Mouse (Mus musculus): ENCODE results near the gene Fam214b. TPM values are rescaled to one million over a fixed set of nuclear protein-coding genes. Genes with fewer than 3 reads are reported as not detected.

Fam214b gene
- polyA plus RNA-seq, 1 experiment from 2014 or later = 17.2 TPM

DNA sequence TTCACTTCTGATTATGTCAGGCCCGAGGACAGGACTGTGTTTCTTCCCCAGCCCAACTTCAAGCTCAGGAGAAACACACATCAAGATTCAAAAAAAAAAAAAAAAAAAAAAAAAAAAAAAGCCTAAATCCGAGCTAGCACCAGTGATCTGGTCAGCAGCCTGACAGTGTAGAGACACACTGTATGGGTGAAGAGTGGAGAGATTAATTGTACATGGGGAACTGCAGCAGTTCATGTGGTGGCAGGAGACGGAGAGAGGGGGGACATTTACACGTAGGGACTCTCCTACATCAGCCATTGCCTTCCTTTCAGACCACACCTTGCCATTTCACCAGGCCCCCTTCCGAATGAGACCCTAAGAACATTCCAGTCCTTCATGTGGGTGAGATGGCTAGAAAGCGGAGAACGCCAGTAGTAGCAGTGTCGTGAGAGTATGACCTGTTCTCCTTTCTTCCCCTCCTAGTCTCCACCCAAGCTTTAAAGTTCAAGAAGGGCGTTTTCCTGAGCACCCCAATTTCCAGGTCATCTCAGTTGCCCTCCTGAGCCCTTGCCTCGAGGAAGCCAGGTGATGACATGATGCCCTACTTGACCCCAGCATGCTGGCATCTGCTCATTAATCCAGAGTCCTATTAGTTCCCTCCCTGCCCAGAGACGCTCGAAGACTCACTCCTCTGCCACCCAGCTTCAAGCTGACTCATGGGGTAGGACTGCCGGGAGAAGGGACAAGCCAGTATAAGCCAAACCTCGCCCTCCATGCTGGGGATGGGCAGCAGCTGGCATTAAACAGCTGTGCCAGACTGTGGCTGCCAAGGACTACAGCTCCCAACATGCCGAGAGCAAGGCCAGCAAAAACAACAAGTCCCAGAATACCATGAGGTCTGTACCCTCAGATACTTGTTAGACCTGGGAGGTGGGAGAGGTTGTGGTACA is 7.2 kb downstream of the Fam214b start:
- no peak for ATAC-seq (ENCODE audit: insufficient number of reproducible peaks, low FRiP score, low TSS enrichment, low read depth)

DNA sequence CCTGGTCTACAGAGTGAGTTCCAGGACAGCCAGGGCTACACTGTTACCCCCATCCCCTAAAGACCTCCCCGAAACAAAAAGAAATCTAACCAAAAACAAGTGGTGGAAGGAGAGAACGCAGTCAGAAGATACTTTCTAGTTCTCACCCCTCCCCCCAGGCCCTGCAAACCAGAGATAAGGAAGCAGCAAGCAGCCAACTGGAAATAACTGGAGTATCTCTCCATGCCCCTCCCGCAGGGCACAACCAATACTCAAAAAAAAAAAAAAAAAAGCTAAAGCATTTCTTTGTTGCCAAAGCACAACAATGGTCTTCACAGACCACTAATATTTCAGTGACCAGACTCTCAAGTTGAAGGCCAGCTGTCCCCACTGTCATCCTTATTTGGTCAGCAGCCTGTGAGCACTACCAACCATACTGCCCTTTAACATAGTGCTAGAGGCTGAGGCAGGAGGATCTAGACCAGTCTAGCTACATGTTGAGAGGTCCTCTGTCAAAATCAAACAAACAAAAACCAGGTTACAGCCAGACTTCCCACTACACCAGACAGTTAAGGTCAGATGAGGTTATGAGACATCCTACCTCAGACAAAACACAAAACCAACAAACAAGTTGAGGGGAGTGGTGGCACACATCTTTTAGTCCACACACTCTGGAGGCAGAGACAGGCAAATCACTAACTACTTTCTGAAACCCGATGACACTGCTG is 8.0 kb downstream of the Fam214b start:
- no peak overlapping the region for H3K4me2 ChIP-seq (replicated peaks)
- no peak overlapping the region for H3K4me3 ChIP-seq (replicated peaks)
- no peaks in the 10 kb centered on the region for H3K9me3 ChIP-seq (replicated peaks)
- H3K9ac ChIP-seq = no peak overlapping the region
- no peak for ATAC-seq (ENCODE audit: insufficient number of reproducible peaks, low FRiP score, low TSS enrichment, low read depth)
- peaks cover 16% of the 10 kb centered on the region for H3K4me1 ChIP-seq
- H3K36me3 ChIP-seq = peaks cover 32% of the 10 kb centered on the region
- H3K27me3 ChIP-seq = no peaks in the 10 kb centered on the region
- no peak overlapping the region for H3K27ac ChIP-seq (replicated peaks)
- WGBS = 69% methylated on average over 4 of the region's 4 CpGs

More for the DNA sequence above, 7.2 kb downstream of the Fam214b start:
- H3K27ac ChIP-seq (replicated peaks) = peak overlapping the region; percentile 61
- H3K9me3 ChIP-seq (replicated peaks) = no peaks in the 10 kb centered on the region
- H3K36me3 ChIP-seq = peaks cover 23% of the 10 kb centered on the region
- H3K9ac ChIP-seq = peak overlapping the region; percentile 39
- peak overlapping the region; percentile 75 for H3K4me2 ChIP-seq (replicated peaks)
- peak overlapping the region; percentile 57 for H3K4me3 ChIP-seq (replicated peaks)
- WGBS = 50% methylated on average over 15 of the region's 15 CpGs
- no peaks in the 10 kb centered on the region for H3K27me3 ChIP-seq
- peaks cover 18% of the 10 kb centered on the region for H3K4me1 ChIP-seq

DNA sequence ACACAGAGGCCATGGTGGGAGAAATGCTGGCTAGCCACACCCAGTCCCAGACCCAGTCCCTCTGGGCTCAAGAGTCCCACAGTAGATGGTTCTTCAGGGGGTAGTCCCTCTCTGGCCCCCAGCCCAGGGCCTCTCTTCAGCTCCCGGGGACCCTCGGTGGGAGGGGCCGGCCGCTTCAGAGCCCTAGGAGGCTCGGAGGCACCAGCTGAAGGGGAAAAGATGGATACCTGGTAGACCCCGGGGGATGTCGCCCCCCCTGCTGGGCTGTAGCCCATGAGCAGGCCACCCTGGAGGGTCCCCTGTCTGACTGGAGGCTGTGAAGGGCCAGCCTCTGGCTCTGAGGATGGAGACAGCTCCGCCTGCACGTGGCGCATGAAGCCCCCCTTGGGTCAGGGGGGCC is 9.7 kb downstream of the Fam214b start:
- Histone ChIP-seq H3K4me3 (replicated peaks) (no peak overlapping the region), H3K9ac (no peak overlapping the region), H3K36me3 (peaks cover 32% of the 10 kb centered on the region), H3K9me3 (replicated peaks) (no peaks in the 10 kb centered on the region), H3K27ac (replicated peaks) (no peak overlapping the region), H3K4me2 (replicated peaks) (no peak overlapping the region), H3K27me3 (no peaks in the 10 kb centered on the region), H3K4me1 (peaks cover 23% of the 10 kb centered on the region)
- no peak for ATAC-seq (ENCODE audit: insufficient number of reproducible peaks, low FRiP score, low TSS enrichment, low read depth)
- WGBS = 88% methylated on average over 10 of the region's 10 CpGs

DNA sequence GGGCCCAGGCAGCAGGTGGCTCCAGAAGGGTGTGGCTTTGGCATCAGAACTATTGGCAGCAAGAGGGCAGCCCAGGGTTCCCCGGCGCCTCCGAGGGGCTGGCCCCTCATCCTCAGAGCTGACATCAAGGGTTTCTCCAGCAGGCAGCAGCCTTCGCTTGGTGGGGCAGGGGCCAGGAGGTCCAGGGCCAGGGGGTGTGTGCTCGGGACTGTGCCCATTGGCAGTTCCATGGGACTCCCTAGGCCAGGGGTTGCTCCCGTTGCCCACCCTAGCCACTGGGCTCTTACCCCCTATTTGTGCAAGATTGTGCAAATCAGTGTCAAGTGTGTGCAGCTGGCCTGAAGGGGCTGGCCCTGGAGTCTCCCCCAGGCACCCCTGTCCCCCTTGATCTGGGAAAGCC is 10.2 kb downstream of the Fam214b start:
- peaks cover 21% of the 10 kb centered on the region for H3K4me1 ChIP-seq
- 83% methylated on average over 6 of the region's 6 CpGs for WGBS
- H3K36me3 ChIP-seq = peaks cover 32% of the 10 kb centered on the region
- ATAC-seq (ENCODE audit: insufficient number of reproducible peaks, low FRiP score, low TSS enrichment, low read depth) = no peak
- H3K4me2 ChIP-seq (replicated peaks) = no peak overlapping the region
- no peak overlapping the region for H3K4me3 ChIP-seq (replicated peaks)
- H3K9me3 ChIP-seq (replicated peaks) = no peaks in the 10 kb centered on the region
- no peak overlapping the region for H3K9ac ChIP-seq
- no peaks in the 10 kb centered on the region for H3K27me3 ChIP-seq
- H3K27ac ChIP-seq (replicated peaks) = no peak overlapping the region

DNA sequence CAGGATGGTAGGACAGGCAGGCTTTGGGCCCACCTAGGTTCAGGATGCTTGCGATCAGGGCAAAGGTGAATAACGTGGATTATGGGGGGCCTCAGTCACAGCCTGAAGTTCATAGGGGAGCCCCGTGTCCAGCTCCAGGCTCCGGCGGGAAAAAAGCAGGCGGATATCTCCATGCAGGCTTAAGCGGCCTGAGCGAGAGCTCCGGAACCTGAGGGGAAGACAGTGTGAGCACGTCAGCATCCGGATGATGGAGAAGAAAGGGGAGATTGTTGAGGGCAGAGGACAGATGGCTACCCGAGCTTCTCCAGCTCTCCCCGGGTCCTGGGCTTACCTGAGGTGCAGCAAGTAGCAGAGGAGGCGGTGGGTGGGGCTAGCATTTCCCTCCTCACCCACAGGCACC is 12.5 kb downstream of the Fam214b start:
- no peak overlapping the region for H3K4me2 ChIP-seq (replicated peaks)
- no peak overlapping the region for H3K9ac ChIP-seq
- H3K27ac ChIP-seq (replicated peaks) = no peak overlapping the region
- H3K36me3 ChIP-seq = peaks cover 47% of the 10 kb centered on the region
- H3K4me3 ChIP-seq (replicated peaks) = no peak overlapping the region
- no peak for ATAC-seq (ENCODE audit: insufficient number of reproducible peaks, low FRiP score, low TSS enrichment, low read depth)
- 84% methylated on average over 14 of the region's 14 CpGs for WGBS
- peaks cover 23% of the 10 kb centered on the region for H3K4me1 ChIP-seq
- H3K27me3 ChIP-seq = no peaks in the 10 kb centered on the region
- H3K9me3 ChIP-seq (replicated peaks) = no peaks in the 10 kb centered on the region

DNA sequence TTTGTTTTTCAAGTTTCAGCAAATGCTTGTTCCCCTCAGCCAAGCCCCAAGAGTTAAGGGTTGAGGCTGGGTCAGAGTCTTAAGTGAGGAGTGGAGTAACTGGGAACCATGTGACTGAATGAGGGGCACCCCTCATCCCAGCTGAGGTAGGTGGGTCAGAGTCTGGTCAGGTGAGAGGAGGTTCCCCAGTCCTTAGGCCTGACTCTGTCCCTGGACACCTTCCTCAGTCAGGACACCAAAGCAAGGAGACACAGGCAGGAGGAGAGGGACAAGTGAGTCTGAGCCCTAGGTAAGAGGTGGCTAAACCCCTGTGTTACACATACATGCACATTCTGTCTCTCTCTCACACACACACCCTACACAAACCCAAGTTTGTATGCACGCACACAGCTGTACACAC is 13.5 kb downstream of the Fam214b start:
- Histone ChIP-seq H3K36me3 (peaks cover 57% of the 10 kb centered on the region), H3K4me3 (replicated peaks) (no peak overlapping the region), H3K4me2 (replicated peaks) (no peak overlapping the region), H3K9me3 (replicated peaks) (no peaks in the 10 kb centered on the region), H3K27ac (replicated peaks) (no peak overlapping the region), H3K9ac (no peak overlapping the region), H3K4me1 (peaks cover 23% of the 10 kb centered on the region), H3K27me3 (no peaks in the 10 kb centered on the region)
- ATAC-seq (ENCODE audit: insufficient number of reproducible peaks, low FRiP score, low TSS enrichment, low read depth) = no peak
- WGBS = 88% methylated on average over 1 of the region's 1 CpGs

DNA sequence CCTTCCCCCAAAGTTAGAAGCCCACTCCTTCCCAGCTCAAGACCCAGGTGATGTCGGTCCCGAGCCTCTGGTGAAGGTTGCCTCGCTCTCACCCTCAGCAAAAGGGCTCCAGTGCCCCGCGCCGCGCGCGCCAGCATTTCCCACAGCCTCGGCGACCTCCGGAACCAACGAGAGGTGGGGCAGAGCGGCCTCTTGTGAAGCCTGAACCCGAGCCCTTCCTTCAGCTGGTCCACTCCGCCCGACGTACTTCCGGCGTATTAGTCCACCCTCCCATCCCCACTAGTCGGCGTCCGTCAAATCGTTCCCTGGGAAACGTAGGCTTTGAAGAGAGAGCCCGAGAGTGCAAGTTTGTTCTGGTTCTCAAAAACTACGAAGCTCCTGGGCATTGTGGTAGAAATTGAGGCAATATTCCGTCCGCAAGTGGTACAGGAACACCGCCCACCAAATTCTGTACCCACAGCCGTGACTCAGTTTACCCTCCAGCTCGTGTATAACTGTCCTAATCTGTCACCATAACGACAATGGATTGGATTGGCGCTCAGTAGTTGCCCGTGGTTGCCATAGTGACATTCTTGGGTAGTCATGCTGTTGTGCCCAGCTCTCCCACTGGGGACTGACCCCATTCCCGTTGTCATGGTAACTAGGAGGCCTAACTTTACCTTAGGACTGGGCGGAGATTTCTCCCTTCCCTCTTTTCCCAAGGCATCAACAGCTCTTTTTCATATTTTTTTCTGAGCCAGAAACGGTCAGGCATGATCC is 14.6 kb downstream of the Fam214b start, which contains the start of gene Stoml2:
TSS of gene Stoml2 (minus strand) at position 474 of the 759 bp plus-strand sequence.
- Histone ChIP-seq H3K4me3 (replicated peaks) (peak within 1 kb of the TSS; percentile 66), H3K27me3 (no peaks in the 10 kb centered on the region), H3K36me3 (peaks cover 67% of the 10 kb centered on the region), H3K4me2 (replicated peaks) (peak within 1 kb of the TSS; percentile 76), H3K9me3 (replicated peaks) (no peaks in the 10 kb centered on the region), H3K27ac (replicated peaks) (peak within 1 kb of the TSS; percentile 87), H3K9ac (peak within 1 kb of the TSS; percentile 75), H3K4me1 (peaks cover 23% of the 10 kb centered on the region)
- peak; percentile 93 for ATAC-seq (ENCODE audit: insufficient number of reproducible peaks, low FRiP score, low TSS enrichment, low read depth)
- WGBS = under 1% methylated on average over 38 of the region's 38 CpGs

DNA sequence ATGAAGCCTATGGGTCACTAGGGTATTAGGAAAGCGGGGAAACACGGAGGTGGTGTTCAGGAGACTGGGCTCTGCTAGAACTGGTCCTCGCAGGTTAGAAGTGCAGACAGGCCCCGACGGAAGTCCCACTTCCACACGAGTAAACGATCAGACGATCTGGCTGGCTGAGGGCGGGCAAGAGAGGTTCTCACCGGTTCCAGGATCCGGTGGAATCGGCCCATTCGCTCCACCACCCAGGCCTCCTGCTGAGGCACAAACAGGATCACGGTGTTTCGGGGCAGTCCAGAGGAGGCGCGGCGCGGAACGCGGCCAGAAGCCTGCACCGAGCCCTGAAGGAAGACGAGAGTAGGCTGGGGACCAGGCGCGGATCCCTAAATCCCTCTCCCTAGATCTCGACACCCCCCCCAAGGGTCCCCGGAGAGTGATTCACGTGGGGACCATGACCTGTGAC is 15.2 kb downstream of the Fam214b start:
- 1% methylated on average over 28 of the region's 28 CpGs for WGBS
- peak; percentile 58 for ATAC-seq (ENCODE audit: insufficient number of reproducible peaks, low FRiP score, low TSS enrichment, low read depth)
- H3K4me1 ChIP-seq = peaks cover 23% of the 10 kb centered on the region
- peak overlapping the region; percentile 66 for H3K4me3 ChIP-seq (replicated peaks)
- no peaks in the 10 kb centered on the region for H3K27me3 ChIP-seq
- peak overlapping the region; percentile 75 for H3K9ac ChIP-seq
- H3K9me3 ChIP-seq (replicated peaks) = no peaks in the 10 kb centered on the region
- peaks cover 61% of the 10 kb centered on the region for H3K36me3 ChIP-seq
- H3K27ac ChIP-seq (replicated peaks) = peak overlapping the region; percentile 87
- H3K4me2 ChIP-seq (replicated peaks) = peak overlapping the region; percentile 76

DNA sequence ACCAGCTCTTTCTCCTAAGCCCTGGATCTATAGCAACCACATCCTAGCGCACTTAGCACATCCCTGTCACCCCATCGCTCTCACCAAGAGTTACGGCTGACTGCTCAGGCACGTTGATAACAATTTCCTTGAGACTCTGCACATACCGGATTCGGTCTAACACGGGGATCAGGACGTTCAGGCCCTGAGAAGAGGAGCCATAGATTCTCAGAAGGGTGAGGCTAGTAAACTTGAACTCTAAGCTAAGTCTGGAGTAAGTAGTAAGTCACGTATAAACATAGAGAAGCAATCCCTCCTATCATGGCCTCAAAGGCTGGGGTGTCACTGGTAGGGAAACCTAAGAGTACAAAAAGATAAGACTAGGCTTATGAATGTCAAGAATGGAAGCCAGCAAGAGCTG is 15.7 kb downstream of the Fam214b start:
- H3K27ac ChIP-seq (replicated peaks) = peak overlapping the region; percentile 87; the same call in 1 of the 2 replicates
- ATAC-seq (ENCODE audit: insufficient number of reproducible peaks, low FRiP score, low TSS enrichment, low read depth) = no peak

DNA sequence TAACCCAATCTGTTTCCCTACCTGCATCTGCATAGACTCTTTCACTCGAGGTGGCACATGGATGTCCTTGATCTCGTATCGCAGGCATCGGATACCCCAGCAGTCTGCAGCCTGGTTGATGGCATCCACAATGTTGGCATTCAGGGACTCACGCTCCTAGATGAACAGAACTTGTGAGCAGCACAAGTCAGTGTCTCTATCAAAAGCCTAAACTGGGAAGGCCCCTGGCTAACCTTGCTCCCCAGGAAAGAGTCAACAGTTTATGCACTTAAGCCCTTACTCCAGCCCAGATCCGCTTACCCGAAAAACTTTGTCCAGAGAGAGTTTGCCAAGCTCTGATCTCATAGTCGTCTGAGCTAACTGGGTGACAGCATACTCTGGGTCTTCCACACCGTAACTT is 16.3 kb downstream of the Fam214b start:
- peaks cover 52% of the 10 kb centered on the region for H3K36me3 ChIP-seq
- whole genome bisulfite sequencing = 90% methylated on average over 9 of the region's 9 CpGs

More for the DNA sequence above, 15.7 kb downstream of the Fam214b start:
- Histone ChIP-seq H3K36me3 (peaks cover 57% of the 10 kb centered on the region), H3K27me3 (no peaks in the 10 kb centered on the region), H3K4me1 (peaks cover 23% of the 10 kb centered on the region), H3K4me2 (replicated peaks) (peak overlapping the region; percentile 76), H3K9ac (peak overlapping the region; percentile 75), H3K4me3 (replicated peaks) (peak overlapping the region; percentile 66), H3K9me3 (replicated peaks) (no peaks in the 10 kb centered on the region)
- WGBS = 76% methylated on average over 9 of the region's 9 CpGs

More for the DNA sequence above, 16.3 kb downstream of the Fam214b start:
- Histone ChIP-seq H3K4me2 (replicated peaks) (peak overlapping the region; percentile 76; the same call in 1 of the 2 replicates), H3K27me3 (no peaks in the 10 kb centered on the region), H3K4me1 (peaks cover 28% of the 10 kb centered on the region), H3K27ac (replicated peaks) (no peak overlapping the region), H3K9me3 (replicated peaks) (no peaks in the 10 kb centered on the region), H3K4me3 (replicated peaks) (no peak overlapping the region), H3K9ac (peak overlapping the region; percentile 75; the same call in 1 of the 2 replicates)
- no peak for ATAC-seq (ENCODE audit: insufficient number of reproducible peaks, low FRiP score, low TSS enrichment, low read depth)
